Mouse (Mus musculus) erythroid progenitor cell, adult 5-6 weeks (primary cell): Measurements from ENCODE around the gene Steap2. TPM values are rescaled to one million over a fixed set of nuclear protein-coding genes. Genes with fewer than 3 reads are reported as not detected.
"Not testable (repeated sequence)": the region's sequence is repeated elsewhere in the genome, so short reads cannot be mapped to it uniquely, and the experiment has no call there.

ENCODE experiments used
- ATAC-seq: replicated peaks from 2 replicates; pipeline ENCODE4 v1.8.0; 2016; ENCODE audit warnings: moderate number of reproducible peaks, mild to moderate bottlenecking, moderate TSS enrichment, inconsistent platforms; ENCODE audit not compliant: poor library complexity, low FRiP score, severe bottlenecking
- total RNA-seq, 2 experiments: library from RNA; stranded (forward) in 1 of 2; stranded (reverse) in 1 of 2; fragments of 150-400 nt in 1 of 2; fragments of 186-747, 209-891 nt in 1 of 2; gene quantifications; 2 replicates each; pipeline versions ENCODE4 v1.2.3 to v1.2.4; 2015 to 2017; ENCODE audit warnings: low replicate concordance in 2 of 2

The Steap2 gene
- total RNA-seq (2015; ENCODE audit: low replicate concordance), result not detected in 2 replicates
- total RNA-seq (2017; ENCODE audit: low replicate concordance), result not detected in 2 replicates

- no peak for ATAC-seq
Measured at GRCm38 (mm10) chr5:5693956-5694653, at the start of gene Steap2. Gene Steap2, minus strand, starts transcription at chr5:5694578.

GRCm38 (mm10) chr5:5734445-5734844 is 40.1 kb upstream of the Steap2 start:
- no peak for ATAC-seq

GRCm38 (mm10) chr5:5732858-5733257 is 38.5 kb upstream of the Steap2 start:
- no peak for ATAC-seq

GRCm38 (mm10) chr5:5732208-5732607 is 37.8 kb upstream of the Steap2 start:
- no peak for ATAC-seq

GRCm38 (mm10) chr5:5729904-5730303 is 35.5 kb upstream of the Steap2 start:
- ATAC-seq, result no peak

GRCm38 (mm10) chr5:5722217-5722616 is 27.8 kb upstream of the Steap2 start:
- ATAC-seq, result no peak

- ATAC-seq, result no peak
Measured at GRCm38 (mm10) chr5:5711032-5711431, 16.7 kb upstream of the Steap2 start.

GRCm38 (mm10) chr5:5707341-5708278 is 13.2 kb upstream of the Steap2 start:
- no peak for ATAC-seq

- no peak for ATAC-seq
Measured at GRCm38 (mm10) chr5:5705019-5705418, 10.6 kb upstream of the Steap2 start.

- ATAC-seq, result no peak
Measured at GRCm38 (mm10) chr5:5700386-5700785, 6.0 kb upstream of the Steap2 start.

- ATAC-seq, result no peak
Measured at GRCm38 (mm10) chr5:5698830-5699229, 4.5 kb upstream of the Steap2 start.

GRCm38 (mm10) chr5:5695401-5695942 is 1.1 kb upstream of the Steap2 start:
- no peak for ATAC-seq

GRCm38 (mm10) chr5:5693541-5693955 is 830 bp downstream of the Steap2 start:
- ATAC-seq, result no peak

- ATAC-seq, result no peak
Measured at GRCm38 (mm10) chr5:5692167-5692738, 2.1 kb downstream of the Steap2 start.

- ATAC-seq, result no peak
Measured at GRCm38 (mm10) chr5:5688945-5689540, 5.3 kb downstream of the Steap2 start.

- ATAC-seq, result no peak
Measured at GRCm38 (mm10) chr5:5688228-5688627, 6.2 kb downstream of the Steap2 start.

- no peak for ATAC-seq
Measured at GRCm38 (mm10) chr5:5686973-5687372, 7.4 kb downstream of the Steap2 start.

GRCm38 (mm10) chr5:5684946-5685345 is 9.4 kb downstream of the Steap2 start:
- ATAC-seq, result not testable (repeated sequence)

- no peak for ATAC-seq
Measured at GRCm38 (mm10) chr5:5683292-5683691, 11.1 kb downstream of the Steap2 start.

GRCm38 (mm10) chr5:5679459-5679858 is 14.9 kb downstream of the Steap2 start:
- no peak for ATAC-seq
